12 mouse cellular contexts compared by ENCODE assay signal in the genomic region with DNA sequence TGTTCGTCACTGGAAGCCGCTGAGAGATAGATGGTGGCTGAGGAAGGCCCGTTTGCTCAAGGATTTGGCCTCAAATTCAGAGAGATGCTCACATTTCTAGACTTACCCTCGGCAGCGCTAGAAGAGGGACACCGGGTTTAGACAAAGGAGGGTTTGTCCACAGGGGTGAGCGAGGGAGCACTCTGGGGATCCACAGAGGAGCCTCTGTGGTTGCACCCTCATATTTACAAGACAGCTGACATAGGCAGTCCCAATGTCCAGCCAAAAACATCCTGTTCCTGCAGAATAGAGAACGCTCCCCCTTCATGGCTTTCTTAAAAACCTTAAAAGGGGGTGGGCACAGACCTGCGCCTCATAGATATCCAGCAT. TPM values are rescaled to one million over a fixed set of nuclear protein-coding genes. Genes with fewer than 3 reads are reported as not detected.
DNase-seq lines count a peak whose midpoint lies in the region; ATAC-seq lines count a peak whose summit lies in the region.
"Had no signal": no experiment of that assay in that cellular context is flagged by ENCODE, and none has a peak within 500 bp of the region (broad histone marks: within the 10 kb centered on the region; RNA-seq: fewer than 3 reads in every experiment).

No protein-coding gene starts in this region.

- H3K27me3 ChIP-seq in hindbrain, embryonic 10.5 days (ENCODE audit: insufficient read depth, poor library complexity, severe bottlenecking): 0 out of 2 replicates have a peak, but pooled peaks cover 5% of the 10 kb centered on the region
- no peaks in the 10 kb centered on the region for H3K27me3 ChIP-seq in hindbrain, embryonic 14.5 days (ENCODE audit: control insufficient read depth, insufficient read depth, low read length)
- no peaks in the 10 kb centered on the region for H3K27me3 ChIP-seq in neural tube, embryonic 11.5 days (ENCODE audit: control insufficient read depth, insufficient read depth, low read length)
- H3K27me3 ChIP-seq in limb, embryonic 12.5 days: no peaks in the 10 kb centered on the region

- H3K9ac ChIP-seq in hindbrain, embryonic 14.5 days: no peak overlapping the region
- peak overlapping the region; percentile 19 for H3K9ac ChIP-seq in neural tube, embryonic 11.5 days (ENCODE audit: low read length)
- no peak overlapping the region for H3K9ac ChIP-seq in limb, embryonic 12.5 days (replicated peaks)
- H3K9ac ChIP-seq: liver, embryonic 14.5 days had no signal

- H3K4me3 ChIP-seq in hindbrain, embryonic 10.5 days: no peak overlapping the region
- no peak overlapping the region for H3K4me3 ChIP-seq in hindbrain, embryonic 14.5 days (replicated peaks; ENCODE audit: low read length)
- H3K4me3 ChIP-seq in neural tube, embryonic 11.5 days (ENCODE audit: low read depth, low read length): no peak overlapping the region
- no peak overlapping the region for H3K4me3 ChIP-seq in limb, embryonic 12.5 days (replicated peaks)

- no peak for DNase-seq in hindbrain, embryonic 10.5 days (ENCODE audit: low spot score)
- DNase-seq in hindbrain, embryonic 14.5 days (ENCODE audit: low spot score): no peak
- no peak for DNase-seq in neural tube, embryonic 11.5 days (ENCODE audit: low spot score)
- no peak for DNase-seq in neural tube, embryonic 10.5 days (ENCODE audit: extremely low spot score, low spot score)
- no peak for DNase-seq in layer of hippocampus, postnatal 10 days (ENCODE audit: low spot score in 2 of 2)
- DNase-seq: adrenal gland, postnatal 25 days; gastrocnemius, postnatal 10 days; right cerebral cortex, postnatal 14 days had no signal

- peaks cover 43% of the 10 kb centered on the region for H3K4me1 ChIP-seq in hindbrain, embryonic 10.5 days (replicated peaks)
- H3K4me1 ChIP-seq in hindbrain, embryonic 14.5 days (replicated peaks; ENCODE audit: control insufficient read depth, insufficient read depth, low read length): peaks cover 9% of the 10 kb centered on the region
- peaks cover 12% of the 10 kb centered on the region for H3K4me1 ChIP-seq in neural tube, embryonic 11.5 days (ENCODE audit: control insufficient read depth, insufficient read depth, low read length)
- H3K4me1 ChIP-seq in limb, embryonic 12.5 days (replicated peaks): peaks cover 28% of the 10 kb centered on the region

- peak overlapping the region; percentile 79 for H3K27ac ChIP-seq in hindbrain, embryonic 10.5 days
- H3K27ac ChIP-seq in hindbrain, embryonic 14.5 days: no peak overlapping the region
- H3K27ac ChIP-seq in neural tube, embryonic 11.5 days (ENCODE audit: low read depth, low read length): peak overlapping the region; percentile 42
- H3K27ac ChIP-seq in limb, embryonic 12.5 days: peak overlapping the region; percentile 2; the same call in 1 of the 2 replicates
- H3K27ac ChIP-seq: liver, embryonic 14.5 days had no signal

- H3K9me3 ChIP-seq in hindbrain, embryonic 10.5 days: no peaks in the 10 kb centered on the region
- no peaks in the 10 kb centered on the region for H3K9me3 ChIP-seq in hindbrain, embryonic 14.5 days (ENCODE audit: control insufficient read depth, low read length)
- no peaks in the 10 kb centered on the region for H3K9me3 ChIP-seq in neural tube, embryonic 11.5 days (ENCODE audit: control insufficient read depth, low read length)
- no peaks in the 10 kb centered on the region for H3K9me3 ChIP-seq in limb, embryonic 12.5 days

- WGBS in hindbrain, embryonic 10.5 days: 69% methylated on average over 9 of the region's 9 CpGs
- WGBS in hindbrain, embryonic 14.5 days: 58% methylated on average over 9 of the region's 9 CpGs
- 62% methylated on average over 9 of the region's 9 CpGs for WGBS in neural tube, embryonic 11.5 days
- 74% methylated on average over 9 of the region's 9 CpGs for WGBS in limb, embryonic 12.5 days

- H3K4me2 ChIP-seq in hindbrain, embryonic 14.5 days (replicated peaks): no peak overlapping the region
- no peak overlapping the region for H3K4me2 ChIP-seq in neural tube, embryonic 11.5 days (ENCODE audit: low read depth)
- no peak overlapping the region for H3K4me2 ChIP-seq in limb, embryonic 12.5 days

- ATAC-seq in hindbrain, embryonic 14.5 days (ENCODE audit: low FRiP score): no peak
- ATAC-seq in neural tube, embryonic 11.5 days (ENCODE audit: insufficient read depth, low FRiP score, low TSS enrichment): no peak
- ATAC-seq in limb, embryonic 12.5 days (ENCODE audit: insufficient number of reproducible peaks, insufficient read depth, low FRiP score, low TSS enrichment, low read depth): no peak
- no peak for ATAC-seq in granulocyte monocyte progenitor cell, adult 5-6 weeks (replicated peaks; ENCODE audit: poor library complexity, severe bottlenecking)

- H3K36me3 ChIP-seq in hindbrain, embryonic 10.5 days: no peaks in the 10 kb centered on the region
- no peaks in the 10 kb centered on the region for H3K36me3 ChIP-seq in hindbrain, embryonic 14.5 days (replicated peaks; ENCODE audit: control insufficient read depth, insufficient read depth)
- H3K36me3 ChIP-seq in neural tube, embryonic 11.5 days (ENCODE audit: control insufficient read depth, insufficient read depth, low read length): no peaks in the 10 kb centered on the region
- H3K36me3 ChIP-seq in limb, embryonic 12.5 days: no peaks in the 10 kb centered on the region

RNA-seq across cellular contexts. Expression of a gene that starts 16.6 kb away (rescaled TPM):
- polyA plus RNA-seq in hindbrain, embryonic 10.5 days (2016; fragmentation: Nextera tagmentation; extraction: Ambion mirVana): 14.4 and 16.1 TPM in 2 replicates
- 3.8 and 4.4 TPM in 2 replicates for polyA plus RNA-seq in hindbrain, embryonic 14.5 days (2014; fragmentation: Nextera tagmentation; extraction: Ambion mirVana)
- 16.9 and 17.6 TPM in 2 replicates for polyA plus RNA-seq in neural tube, embryonic 11.5 days (2014; fragmentation: Nextera tagmentation; extraction: Ambion mirVana)
- 20.5 and 20.9 TPM in 2 replicates for polyA plus RNA-seq in limb, embryonic 12.5 days (2016; fragmentation: Nextera tagmentation; extraction: Ambion mirVana)
- 1 to 10 TPM; 5.8 to 6.5 TPM for total RNA-seq in layer of hippocampus, postnatal 10 days (2021)
- 4.3 and 4.9 TPM in 2 replicates for total RNA-seq in granulocyte monocyte progenitor cell, adult 5-6 weeks (2014; fragmentation: Nextera tagmentation)
- 2.8 and 4.6 TPM in 2 replicates for total RNA-seq in granulocyte monocyte progenitor cell, adult 5-6 weeks (2017)

RNA-seq across cellular contexts. Expression of a gene that starts 50.4 kb away (rescaled TPM):
- polyA plus RNA-seq in hindbrain, embryonic 10.5 days (2016; fragmentation: Nextera tagmentation; extraction: Ambion mirVana): 9.0 TPM in 2 replicates
- polyA plus RNA-seq in hindbrain, embryonic 14.5 days (2014; fragmentation: Nextera tagmentation; extraction: Ambion mirVana): 7.1 and 10.6 TPM in 2 replicates
- polyA plus RNA-seq in neural tube, embryonic 11.5 days (2014; fragmentation: Nextera tagmentation; extraction: Ambion mirVana): 4.0 and 4.4 TPM in 2 replicates
- 1.0 and 1.1 TPM in 2 replicates for polyA plus RNA-seq in limb, embryonic 12.5 days (2016; fragmentation: Nextera tagmentation; extraction: Ambion mirVana)
- 1 to 10 TPM; 7.0 to 7.9 TPM for total RNA-seq in layer of hippocampus, postnatal 10 days (2021)
- total RNA-seq in granulocyte monocyte progenitor cell, adult 5-6 weeks (2014; fragmentation: Nextera tagmentation): 0.41 and 2.8 TPM in 2 replicates
- not detected in 2 replicates for total RNA-seq in granulocyte monocyte progenitor cell, adult 5-6 weeks (2017)
- polyA plus RNA-seq: heart, embryonic 14.5 days had no signal
